Mouse (Mus musculus) left cerebral cortex, postnatal 10 days (tissue): Measurements from ENCODE around the gene Psma1. TPM values are rescaled to one million over a fixed set of nuclear protein-coding genes. Genes with fewer than 3 reads are reported as not detected.

ENCODE experiments used
- DNase-seq, 2 experiments: peaks; one replicate each; pipeline ENCODE4 v3.0.0; 2021 to 2022; ENCODE audit warnings: low spot score in 2 of 2, mixed read lengths in 1 of 2; ENCODE audit errors: extremely low spot score in 1 of 2
- intact Hi-C: fragments of 180-260 bp; cut with DNase I; formaldehyde crosslinking; loops from one replicate; pipeline ENCODE4 v1.15.1; 2025
- total RNA-seq, 2 experiments: library from RNA; stranded (reverse); gene quantifications; 2 replicates each; pipeline ENCODE4 v1.2.3; 2021

Psma1 gene
- total RNA-seq: 100 to 1,000 TPM; 138 to 147 TPM

DNA sequence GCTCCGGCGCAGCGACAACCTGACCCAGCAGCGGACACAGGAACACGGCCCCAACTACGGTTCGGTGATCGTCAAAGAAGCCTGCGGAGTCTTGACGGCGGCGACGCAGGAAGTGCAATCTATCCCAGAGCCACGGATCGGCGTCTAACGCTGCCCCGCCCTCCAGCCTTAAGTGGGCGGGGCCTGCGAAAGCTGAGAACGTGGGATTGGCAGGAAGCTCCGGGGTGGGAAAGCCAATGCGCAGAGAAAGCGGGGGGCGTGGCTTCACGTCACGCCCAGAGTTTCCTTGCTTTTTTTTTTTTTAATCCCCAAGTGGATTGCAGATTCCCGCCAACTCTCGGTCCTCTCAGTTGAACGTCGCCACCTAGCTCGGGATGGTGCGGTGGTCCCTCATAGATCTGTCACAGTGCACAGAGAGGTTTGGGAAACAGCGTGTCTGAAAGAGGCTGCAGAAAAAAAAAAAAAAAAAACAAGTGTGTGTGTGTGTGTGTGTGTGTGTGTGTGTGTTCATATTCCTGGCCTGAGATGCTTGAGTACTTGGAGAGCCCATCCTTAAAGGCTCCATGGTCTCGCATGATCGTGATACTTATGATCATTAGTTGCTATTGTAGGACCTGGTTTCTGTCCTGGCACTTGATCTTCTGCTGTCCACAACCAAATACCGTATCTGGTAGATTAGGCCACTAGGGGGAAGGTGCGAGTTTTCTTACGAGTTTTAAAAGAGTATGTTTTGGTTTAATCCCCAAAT is at the start of gene Psma1:
Gene Psma1, minus strand, starts transcription at position 114 of the 748 bp plus-strand sequence.
- intact Hi-C loops: loop anchor here (5.0 kb wide), 2 partner anchors 141 to 216 kb away; partner anchors contain the start of gene Pde3b
- DNase-seq: peak; percentile 96 to 97

DNA sequence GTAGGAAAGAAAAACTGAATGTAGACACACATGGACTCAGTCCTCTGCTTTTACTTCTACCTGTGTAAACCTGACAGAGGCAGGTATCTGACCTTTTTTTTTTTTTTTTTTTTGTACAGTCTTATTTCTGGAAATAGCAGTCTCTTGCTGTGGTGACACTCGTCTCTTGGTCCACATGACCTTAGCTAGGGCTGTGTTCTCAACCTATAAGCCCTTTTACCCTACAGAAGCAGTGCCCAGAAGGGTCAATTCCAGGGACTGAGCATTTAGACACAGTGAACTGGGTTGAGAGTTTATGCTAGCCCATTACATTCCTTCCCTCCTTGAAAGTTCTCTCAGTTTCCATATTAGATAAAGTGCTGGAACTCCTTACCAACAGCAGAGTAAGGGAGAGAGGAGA is 47.6 kb upstream of the Psma1 start:
- intact Hi-C loops: no loop called here
- DNase-seq: no peak

DNA sequence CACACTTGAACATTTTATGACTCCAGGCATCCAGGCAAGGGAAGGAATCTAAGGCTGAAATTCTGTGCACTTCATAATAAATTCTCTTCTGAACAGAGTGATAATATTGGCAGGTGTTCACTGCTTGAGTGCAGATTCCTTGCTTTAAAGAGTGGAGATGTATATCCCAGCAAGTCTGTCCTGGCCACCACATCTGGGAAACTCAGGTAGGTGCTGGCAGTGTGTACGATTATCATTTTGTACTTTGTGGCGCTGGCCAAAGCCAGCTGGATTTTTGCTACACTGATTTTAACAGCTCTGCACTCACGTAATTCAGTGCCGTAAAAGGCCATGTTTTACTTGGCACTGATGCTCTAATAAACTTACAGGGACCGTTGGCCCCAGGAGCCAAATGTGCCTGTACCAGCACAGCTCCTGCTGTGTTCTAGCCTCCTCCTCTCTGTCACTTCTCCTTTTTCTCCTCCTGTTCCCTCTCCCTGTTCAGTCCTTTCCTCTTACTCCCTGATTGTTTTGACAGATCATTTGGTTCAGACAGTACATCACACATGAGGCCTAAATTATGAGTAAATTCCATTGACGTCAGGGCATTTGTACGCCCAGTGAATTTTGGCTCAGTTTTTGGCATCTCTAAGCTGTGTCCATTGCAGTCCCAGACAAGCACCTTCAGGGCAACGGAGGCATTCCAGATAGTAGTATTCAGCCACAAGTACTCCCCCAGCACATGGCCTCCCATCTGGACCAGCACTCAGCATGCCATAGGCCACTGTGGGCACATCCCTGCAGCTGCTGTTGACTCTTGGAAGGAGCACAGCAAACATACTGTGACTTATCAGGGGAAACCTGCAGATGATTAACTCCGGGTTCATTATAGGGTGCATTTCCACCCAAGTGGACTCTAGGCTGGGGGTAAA is 46.9 kb upstream of the Psma1 start:
- DNase-seq: no peak
- intact Hi-C loops: no loop called here

DNA sequence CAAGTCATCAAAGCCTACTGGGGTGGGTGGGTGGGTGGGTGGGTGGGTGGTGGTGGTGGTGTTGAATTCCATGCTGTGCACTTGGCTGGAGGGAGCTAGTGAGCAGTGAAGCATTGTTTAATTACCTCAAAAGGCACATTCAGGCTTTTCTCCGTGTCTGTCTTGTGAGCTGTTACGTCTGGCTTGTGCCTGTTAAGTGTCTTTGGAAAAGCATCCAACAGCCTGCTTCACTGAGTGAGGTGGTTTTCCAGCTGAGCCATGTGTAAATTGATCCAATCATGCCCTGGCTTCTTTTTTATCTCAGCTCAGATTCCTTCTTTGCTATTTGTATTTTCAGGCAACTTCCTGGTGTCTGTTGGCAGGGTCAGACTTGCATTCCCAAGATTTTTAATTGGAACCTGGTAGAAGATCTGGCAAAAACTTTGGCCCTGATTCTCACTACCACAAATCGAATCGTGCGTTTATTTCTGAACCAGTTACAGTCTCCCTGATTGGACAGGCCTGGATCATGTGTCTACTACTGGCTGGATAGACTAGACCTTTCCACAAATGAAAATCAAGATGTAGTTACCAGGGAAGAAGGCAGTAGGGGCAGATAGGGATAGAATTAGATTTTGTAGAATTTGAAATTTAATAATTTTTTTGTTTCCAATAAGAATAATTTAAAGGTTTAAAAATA is 45.9 kb upstream of the Psma1 start:
- intact Hi-C loops: no loop called here
- no peak for DNase-seq

DNA sequence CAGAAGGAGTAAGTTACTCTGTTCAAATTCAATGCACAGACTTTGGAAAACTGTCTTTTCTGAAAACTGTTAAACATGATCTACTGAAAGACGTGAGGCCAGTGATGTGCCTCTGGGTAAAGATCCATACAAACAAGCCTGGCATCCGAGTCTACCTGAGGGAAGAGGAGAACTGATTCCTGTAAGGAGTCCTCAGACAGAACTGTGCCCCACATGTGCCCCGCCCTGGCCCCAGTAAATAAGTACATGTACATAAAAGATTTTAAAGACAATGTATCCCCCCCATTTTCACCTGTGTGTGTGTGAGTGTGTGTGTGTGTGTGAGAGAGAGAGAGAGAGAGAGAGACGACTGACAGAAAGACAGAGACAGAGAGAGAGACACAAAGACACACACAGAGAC is 42.0 kb upstream of the Psma1 start:
- intact Hi-C loops: loop anchor here (10.0 kb wide), 1 partner anchor 97 kb away; the partner anchor contains the start of gene Pde3b
- DNase-seq: no peak

DNA sequence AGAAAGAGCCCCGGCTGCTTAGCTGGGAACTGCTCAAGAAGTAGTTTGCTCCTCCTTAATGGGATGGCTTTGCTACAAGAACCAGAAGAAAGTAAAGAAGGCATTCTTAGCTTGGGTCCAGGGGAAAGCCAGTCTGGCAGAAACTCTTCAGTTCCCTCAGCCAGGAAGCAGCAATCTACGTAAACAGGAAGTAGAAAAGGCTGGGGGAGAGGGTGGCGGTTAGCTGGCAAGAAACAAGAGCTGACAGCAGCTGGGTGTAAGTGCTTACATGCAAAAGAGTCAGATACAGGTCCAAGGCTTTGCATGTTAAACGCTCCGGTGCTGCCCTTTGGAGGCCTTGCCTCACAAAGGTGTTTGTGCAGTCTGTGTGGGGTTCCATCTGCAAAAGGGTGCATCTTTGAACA is 41.5 kb upstream of the Psma1 start:
- intact Hi-C loops: loop anchor here (10.0 kb wide), 1 partner anchor 97 kb away; the partner anchor contains the start of gene Pde3b
- DNase-seq: peak in 1 of 2 experiments; percentile 31

DNA sequence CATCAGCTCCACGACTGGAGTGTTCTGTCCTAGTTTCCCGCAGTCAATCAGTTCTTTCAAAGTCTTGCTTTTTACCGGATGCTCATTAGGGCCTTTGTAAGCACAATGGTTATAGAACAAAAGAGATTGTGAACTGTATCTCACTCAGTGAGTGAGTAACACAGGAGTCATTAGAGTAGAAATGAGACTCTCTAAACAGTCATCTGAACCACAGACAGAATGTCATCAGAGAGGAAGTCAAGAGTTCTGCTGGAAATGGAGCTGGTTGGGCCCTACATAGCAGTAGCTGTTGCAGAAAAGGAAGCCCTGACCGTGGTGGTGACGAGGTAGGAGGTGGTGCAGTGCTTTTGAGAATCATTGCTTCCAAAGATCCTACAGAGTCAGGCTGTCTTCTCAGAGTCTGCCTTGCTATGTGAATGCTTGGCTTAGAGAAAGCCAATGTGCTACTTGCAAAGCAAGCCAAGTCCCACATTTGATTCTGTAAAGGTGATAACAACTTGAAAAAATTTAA is 40.5 kb upstream of the Psma1 start:
- intact Hi-C loops: loop anchor here (10.0 kb wide), 1 partner anchor 98 kb away; the partner anchor contains the start of gene Pde3b
- DNase-seq: no peak

DNA sequence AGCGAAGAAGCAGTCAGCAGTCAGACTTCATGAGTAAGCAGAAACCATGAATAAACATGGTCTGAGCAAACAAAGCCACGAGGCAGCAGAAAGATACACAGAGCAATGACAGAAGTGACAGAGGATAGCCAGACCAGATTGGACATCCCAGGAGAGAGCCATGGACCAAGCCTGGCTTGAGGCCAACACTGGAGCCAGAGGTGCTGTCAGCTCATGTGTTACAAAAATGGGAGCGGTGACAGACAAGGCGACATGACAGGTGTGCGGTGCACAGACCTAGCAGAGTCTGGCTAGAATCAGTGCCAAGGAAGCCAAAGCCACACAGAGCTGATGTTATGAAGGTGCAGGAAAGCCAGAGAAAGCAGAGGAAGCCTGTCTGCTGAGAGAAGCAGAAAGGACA is 35.3 kb upstream of the Psma1 start:
- intact Hi-C loops: loop anchor here (10.0 kb wide), 1 partner anchor 104 kb away; the partner anchor contains the start of gene Pde3b
- DNase-seq: peak in 1 of 2 experiments; percentile 47

DNA sequence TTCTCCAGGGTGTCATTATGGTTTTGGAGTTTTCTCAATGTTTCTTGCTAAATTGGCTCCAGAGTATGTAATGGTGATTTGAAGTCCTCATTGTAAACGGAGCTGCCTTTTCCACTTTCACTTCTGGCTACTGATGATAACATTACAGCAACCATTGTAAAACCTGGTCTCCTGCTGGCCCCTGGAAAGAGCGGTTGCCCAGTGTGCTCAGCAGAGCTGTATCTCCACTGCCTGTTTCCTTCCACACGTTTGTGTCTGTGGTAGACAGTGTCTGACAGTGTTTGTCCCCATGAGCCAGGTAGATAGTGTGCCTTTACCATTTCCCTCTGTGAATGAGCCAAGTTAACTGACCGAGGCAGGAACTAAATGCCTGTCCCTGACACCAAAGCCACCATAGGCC is 33.1 kb upstream of the Psma1 start:
- DNase-seq: no peak
- intact Hi-C loops: no loop called here

DNA sequence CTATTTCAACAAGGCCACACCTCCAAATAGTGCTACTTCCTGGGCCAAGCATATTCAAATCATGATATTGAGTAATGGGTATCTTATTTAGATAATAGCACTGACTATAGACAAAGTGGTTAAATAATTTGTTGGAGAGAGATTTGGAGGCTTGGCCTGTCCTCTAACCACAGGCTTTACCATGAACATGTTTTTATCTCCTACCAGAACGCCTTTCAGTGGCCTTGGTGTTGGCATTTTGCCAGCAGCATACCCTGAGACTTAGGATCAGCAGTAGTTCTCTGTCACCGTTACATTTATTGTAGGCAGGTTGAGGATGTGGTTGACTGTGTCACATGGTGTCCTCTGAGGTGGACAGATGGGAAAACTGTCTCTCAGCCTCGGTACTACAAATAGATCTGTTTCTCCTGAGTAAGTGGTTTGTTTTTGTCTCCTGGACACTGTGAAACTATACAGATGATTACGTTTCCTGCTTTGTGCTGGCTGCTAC is 25.4 kb upstream of the Psma1 start:
- intact Hi-C loops: no loop called here
- DNase-seq: peak in 1 of 2 experiments; percentile 27

DNA sequence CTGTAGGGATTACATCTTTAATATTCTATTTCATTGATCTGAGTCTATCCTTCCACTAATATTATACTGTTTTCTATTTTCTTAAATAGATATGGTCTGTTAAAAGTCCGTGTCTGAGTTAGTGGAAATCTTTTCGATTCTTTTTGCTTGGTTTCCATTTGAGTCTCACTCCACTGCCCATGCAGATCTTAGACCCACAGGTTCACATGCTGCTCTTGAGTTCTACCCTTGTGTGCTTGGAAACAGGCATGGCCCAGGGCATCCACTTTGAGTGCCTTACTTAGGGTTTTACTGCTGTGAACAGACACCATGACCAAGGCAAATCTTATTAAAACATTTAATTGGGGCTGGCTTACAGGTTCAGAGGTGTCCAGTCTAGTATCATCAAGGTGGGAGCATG is 24.9 kb upstream of the Psma1 start:
- DNase-seq: no peak
- intact Hi-C loops: no loop called here

DNA sequence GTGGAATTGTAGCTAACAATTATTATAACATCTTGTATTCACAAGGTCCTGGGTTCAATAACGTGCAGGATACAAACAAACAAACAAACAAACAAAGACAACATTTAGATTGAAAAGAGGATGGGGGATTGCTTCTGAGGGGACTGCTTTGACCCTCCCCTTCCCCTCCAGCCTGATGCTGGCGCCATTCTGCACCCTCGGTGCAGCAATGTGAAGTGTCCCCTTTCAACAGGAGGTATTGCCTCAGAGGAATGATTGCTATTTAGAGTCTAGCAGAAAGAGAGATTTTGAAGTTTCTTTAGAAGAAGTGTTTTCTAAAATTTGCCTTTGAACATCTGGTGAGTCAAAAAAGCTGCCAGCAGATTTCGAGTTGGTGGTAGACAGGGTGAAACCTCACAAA is 23.3 kb upstream of the Psma1 start:
- no peak for DNase-seq
- intact Hi-C loops: no loop called here

DNA sequence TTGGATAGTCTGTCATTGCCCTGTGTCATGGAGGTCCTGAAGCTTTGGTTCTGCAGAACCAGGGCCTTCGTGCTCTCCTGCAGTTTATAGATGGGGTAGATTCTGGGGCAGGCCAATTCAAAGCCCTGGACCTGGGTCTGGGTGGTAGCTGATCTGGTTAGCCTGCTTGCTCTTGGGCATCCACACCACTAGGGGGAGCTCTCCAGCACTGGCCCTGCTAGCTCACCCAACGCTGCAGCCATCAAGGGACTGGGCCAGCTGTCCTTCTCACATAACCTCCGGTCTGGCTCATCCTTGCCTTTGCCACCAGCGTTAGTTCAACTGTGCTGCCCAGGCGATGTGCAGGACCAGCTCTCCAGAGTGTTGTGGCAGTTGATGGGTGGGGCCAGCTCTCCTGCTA is 18.8 kb upstream of the Psma1 start:
- intact Hi-C loops: no loop called here
- DNase-seq: peak in 1 of 2 experiments; percentile 22

DNA sequence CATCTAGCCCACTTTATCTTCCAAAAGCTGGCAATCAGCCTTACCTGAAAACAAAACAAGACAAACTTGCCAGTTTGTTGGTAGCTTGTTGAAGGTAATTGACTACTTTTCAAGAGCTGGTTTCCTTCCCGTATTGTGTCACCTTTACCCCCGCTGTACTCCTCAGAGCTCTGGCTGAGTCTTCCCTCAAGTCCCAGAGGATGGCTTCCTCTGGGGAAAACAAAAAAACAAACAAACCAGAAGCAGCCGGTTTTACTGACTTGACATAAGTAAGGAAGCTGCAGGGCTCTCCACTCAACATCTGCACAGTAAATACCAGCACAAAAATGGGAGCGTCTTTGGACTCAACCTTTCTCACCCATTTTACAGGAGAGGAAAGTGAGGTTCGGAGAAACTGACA is 18.0 kb upstream of the Psma1 start:
- no peak for DNase-seq
- intact Hi-C loops: no loop called here

DNA sequence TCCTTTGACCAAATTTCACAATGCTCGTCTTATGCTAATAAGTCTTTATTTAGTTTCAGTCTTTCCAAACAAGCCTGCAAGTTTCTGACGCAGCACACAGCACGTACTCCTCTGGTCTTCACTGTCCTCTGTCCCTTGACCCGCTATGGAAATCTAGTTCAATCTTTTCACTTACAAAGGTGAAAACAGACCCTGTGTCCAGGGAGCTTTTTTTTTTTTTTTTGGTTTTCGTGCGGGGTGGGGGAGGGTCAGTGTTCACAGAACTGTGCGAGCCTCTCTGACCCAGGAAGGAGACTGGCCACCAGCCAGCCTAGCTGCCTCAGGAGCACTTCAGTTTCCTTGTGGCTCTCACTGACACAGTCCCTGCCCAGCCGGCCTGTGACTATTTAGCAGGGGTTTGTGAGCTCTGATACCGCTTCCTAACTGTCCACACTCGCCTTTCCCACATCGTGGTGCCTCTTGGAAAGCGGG is 16.6 kb upstream of the Psma1 start:
- DNase-seq: peak in 1 of 2 experiments; percentile 84
- intact Hi-C loops: no loop called here

DNA sequence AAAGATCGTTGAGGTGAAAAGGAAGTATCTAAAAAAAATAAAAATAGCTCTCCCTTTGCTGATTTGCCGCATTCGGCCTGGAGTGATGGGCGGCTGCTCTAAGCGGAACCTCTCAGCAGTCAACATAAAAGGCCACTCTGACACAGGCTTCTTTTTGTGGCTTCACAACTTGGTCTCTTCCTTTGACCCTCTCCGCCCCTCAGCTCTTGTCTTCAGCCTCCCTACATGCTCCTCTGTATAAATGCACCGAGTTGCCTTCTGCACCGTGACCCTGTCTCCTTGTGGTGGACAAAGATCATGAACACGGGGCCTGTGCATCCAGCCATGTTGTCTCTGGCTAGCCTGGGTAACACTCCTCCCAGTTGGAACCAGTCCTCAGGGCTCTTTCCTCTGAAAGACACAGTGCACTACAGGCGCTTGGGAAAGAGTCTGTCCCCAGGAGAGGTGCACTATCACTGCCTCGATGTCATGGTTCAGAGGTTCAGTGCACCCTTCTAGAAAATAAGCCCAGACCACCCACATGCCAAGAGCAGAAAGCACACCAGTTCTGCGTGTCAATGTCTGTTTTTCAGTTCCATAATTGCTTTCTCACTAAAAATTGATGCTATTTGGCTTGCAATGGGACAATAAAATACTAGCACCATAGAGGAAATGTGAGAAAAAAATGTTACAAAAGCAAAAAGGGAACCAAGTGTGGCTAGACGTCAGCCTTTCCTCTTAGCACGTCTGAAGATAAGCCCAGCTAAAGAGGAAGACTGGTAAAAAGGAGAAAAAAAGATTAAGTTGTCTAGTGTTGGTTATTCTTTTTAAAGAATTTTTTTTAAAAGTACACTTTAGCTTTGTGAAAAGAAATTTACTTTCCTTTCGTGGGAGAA is 15.8 kb upstream of the Psma1 start:
- no peak for DNase-seq
- intact Hi-C loops: no loop called here

DNA sequence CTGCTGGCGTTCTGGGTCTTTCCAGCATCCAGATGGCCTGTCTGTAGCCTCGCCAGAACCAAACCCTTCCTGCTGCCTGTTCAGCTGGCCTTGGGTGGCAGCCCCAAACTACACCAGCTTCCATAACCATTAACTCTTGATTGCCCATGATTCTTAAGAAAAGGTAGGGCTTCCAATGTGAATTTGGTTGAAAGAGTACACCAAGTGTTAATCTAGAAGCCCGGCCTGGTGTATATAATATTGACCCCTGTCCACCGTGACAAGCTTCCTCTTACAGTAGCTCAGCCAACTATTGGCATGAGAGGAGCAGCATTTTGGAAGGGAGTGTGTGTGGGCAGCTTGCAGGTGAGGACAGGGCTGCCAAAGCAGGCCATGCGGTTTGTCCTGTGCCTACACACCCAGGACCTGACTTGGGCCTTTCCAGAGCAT is 14.2 kb upstream of the Psma1 start:
- no peak for DNase-seq
- intact Hi-C loops: no loop called here
